Mouse (Mus musculus) adipocyte (in vitro differentiated cells): Measurements from ENCODE around the gene Cox6b1.
A peak's percentile ranks its signal among the peaks of the same experiment; 100 is the strongest.

Experiments used
- DNase-seq: peaks from one replicate; pipeline ENCODE4 v3.0.0-alpha.2; 2016; ENCODE audit warnings: low spot score

The Cox6b1 gene

DNA sequence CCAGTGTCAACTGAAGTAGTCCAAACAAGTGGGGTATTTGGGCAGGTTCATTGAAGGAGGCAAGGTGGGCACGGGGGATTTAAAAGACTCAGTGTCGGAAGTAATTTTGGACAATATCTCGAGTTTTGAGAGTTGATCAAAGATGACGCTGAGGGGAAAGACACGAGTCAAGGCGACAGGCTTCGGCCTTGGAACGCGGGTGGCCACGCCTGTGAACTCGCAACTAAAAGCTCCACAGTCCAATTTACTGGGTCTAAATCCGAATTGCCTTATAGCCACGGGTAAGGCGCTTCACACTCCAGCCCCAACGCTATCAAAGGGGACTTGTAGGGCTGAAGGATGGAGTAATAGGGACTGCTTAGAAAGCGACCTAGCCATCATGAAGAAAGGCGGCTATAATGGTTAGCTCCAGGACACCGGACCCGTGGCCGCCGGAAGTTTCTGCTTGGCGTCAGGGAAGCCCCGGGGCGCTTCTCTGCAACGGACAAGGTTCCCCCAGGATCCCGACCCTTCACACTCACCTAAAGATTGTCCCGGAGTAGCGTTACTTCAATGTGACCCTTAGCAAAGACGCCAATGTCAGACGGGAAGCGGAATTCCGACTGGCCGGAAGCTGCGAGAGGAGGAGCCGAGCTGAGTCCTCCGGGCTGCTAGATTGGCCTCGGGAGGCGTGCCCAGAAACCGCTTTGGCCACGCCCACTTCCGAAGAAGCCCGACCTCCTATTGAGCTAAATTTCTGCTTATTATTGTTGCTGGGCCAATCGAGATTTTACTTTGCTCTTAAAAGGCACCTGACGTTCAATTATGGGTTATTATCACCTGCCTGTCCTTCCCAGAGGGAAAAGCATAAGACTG is at the start of gene Cox6b1:
Cox6b1 (minus strand) TSS at position 622 of the 855 bp plus-strand sequence.
- peak; percentile 87 for DNase-seq

DNA sequence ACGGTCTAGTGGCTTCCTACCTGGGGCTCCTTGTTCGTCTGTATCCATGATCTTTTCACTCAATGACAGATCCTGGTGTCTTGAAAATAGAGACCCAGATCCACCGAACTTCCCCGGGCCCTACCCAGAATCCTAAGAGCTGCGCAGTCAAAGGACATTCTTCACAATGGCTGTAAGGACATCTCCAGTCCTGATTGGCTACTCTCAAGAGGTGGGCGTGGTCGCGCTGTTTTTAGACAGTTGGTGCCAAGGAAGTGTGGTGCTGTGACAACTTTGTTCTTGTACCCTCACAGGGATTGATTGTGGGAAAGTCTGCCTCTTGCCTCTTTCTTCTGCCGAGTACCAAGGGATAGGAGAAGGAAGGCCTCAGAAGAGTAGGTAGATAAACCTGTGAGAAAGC is 45.5 kb upstream of the Cox6b1 start, which contains the start of gene Pmis2:
Pmis2 (minus strand) TSS at position 126 of the 400 bp plus-strand sequence.
- no peak for DNase-seq

DNA sequence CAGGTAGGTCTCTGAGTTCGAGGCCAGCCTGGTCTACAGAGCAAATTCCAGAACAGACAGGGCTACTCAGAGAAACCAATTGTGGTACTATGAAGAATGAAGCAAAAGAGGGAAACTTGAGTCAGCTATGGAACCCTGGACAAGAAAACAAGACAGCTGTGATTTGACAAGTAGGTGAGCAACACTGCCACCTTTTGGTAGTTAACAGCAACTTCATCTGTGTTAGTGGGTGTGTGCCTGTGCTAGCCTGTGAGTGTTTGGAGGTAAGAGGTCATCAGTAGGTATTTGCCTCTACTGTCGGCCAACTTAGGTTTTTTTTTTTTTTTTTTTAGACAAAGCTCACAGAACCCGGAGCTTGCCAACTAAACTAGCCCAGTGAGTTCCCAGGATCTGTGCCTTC is 43.3 kb upstream of the Cox6b1 start:
- peak; percentile 17 for DNase-seq

DNA sequence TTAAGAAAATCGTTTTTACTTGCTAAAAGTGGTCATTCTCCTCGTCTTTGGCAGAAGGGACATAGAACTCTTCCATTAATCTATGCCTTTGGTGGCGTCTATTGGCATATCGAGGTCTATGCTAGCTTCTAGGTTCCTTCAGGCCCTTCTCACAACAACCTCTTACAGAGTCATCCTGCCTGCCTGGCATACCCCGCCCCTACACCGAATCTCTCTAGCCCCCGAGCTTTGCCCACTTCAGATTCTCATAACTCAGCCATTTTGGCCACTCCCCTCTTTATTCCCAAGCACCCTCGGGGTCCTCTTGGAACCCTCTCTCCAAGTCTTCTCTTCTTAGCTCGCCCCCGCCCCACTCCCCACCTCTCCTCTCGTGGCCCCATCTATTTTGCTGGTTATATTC is 39.4 kb upstream of the Cox6b1 start:
- no peak for DNase-seq

DNA sequence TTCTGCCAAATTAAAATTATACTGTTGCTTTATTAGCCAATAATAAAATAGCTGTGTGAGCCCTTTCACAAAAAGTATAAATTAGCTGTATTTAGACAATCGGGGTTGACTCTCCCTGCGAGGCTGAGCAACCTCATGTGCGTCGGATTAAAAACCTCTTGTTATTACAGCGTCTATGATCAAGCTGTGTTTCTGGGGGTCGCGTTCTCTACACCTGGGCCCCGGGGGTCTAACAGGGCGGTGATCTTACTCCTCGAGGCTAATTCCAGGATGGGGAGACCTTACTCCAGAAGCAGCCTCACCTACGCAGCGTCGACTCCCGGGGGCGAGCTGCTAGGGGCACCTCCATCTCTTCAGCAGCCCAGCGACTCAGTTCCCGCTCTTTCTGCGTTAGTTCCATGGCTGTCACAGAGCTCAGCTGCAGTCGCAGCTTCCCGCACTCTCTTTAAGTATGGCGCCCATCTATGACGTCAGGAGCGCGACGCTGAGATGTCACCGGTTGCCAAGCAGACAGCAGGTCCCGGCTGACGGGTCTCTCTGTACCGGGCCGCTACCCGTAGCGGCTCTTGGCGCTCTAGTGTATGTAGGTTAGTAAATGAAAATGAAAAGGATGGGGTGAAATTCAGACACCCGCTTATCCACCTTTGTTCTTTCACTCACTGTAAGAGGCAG is 38.7 kb upstream of the Cox6b1 start, which contains the start of gene Haus5:
Haus5 (minus strand) TSS at position 466 of the 672 bp plus-strand sequence.
- peak; percentile 86 for DNase-seq

DNA sequence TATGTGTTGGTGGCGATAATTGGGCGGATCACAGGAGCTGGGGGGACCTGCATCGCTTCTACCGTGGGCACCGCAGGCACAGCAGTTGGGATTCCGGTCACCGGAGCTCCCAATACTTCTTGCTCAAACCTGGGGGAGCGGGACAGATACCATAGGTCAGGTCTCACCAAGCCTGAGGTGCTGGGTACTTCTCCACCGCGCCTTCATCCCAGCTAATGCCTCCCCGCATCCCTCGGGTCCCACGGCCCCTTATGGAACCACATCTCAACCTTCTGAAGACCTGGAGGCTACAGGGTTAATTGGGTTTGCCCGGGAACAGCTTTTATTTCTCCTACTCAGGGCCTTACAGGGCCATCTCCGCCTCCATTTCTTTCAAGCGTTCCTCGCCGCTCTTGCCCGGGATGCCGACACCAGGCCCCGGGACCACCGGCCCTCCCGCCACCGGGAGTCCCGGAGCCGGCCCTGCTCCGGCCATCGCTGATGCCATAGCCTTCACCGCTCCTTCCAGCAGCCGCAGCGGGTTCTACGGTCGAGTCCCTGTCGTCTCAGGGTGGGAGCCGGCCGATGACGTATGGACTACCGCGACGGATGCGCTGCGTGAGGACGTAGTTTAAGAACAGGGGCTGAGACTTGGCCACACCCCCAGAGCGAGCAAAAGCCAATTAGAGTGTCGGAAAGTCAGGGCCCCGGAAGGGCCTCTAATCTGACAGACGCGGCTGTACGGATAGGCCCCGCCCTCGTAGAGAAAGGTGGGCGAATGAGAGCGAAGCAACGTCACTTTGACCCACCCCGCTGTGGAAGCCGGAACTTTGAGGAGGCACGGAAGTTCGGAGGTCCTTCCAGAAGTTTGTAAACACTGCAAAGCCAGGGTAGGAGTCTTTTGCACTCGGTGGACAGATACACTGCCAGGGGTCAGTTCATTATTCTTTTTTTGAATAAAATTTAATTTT is 23.9 kb upstream of the Cox6b1 start, which contains the start of gene Rbm42:
Rbm42 (minus strand) TSS at position 727 of the 950 bp plus-strand sequence.
- peak; percentile 98 for DNase-seq

DNA sequence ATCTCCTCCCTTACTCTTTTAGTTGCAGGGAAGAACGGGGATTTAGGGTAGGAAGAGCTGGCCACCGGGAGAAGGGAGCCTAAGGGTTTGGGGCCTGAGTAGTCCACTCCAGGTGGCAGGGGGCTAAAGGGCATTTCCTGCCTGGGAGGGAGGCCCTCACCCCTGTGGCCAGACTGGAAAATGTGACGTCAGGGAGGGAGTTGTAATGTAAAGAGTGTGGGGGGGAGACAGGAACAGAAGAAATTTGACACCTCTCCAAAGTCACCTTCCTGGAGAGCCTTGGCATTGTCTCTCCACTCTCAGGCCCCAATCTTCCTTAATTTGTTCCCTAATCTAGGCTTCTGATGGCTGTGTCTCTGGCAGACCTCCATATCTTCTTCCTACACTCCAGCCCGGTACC is 13.1 kb upstream of the Cox6b1 start:
- no peak for DNase-seq

DNA sequence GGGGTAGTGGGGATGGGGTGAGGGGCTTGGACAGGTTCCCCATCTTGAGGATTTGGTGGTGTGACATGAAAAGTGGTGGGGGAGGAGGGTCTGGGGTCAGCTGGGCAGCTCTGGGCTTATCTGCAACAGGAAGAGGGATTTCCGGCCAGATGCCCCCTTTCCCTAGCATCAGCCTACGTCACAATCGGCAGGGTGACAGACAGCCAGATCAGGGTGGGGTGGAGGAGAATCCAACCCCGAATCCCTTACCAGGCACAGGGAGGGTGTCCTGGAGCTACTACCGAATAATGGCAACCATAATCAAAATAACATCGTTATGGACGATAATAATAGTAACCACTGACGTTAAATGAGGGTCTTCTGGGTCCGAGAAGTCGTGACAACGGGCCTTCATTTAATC is 10.4 kb upstream of the Cox6b1 start:
- DNase-seq: no peak

DNA sequence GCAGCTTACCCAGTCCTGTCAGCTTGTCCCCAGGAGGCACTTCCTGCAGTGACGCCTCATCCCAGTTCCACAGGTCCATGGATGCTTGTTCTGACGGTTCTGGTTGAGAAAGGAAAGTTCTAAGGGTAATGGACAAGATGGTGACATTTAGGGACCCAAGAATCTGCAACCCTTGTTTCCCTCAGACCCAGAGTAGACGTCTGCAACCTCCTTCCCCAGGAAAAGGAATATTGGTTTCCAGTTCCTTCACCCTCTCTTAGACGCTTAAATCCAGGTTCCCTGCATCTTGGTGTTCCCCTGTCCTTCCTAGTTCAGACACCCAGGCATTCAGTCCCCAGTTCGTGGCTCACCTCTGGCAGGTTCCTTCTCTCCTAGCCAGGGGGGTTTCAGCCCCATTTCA is 9.8 kb upstream of the Cox6b1 start, which contains the start of gene Etv2:
Etv2 (minus strand) TSS at position 101 of the 400 bp plus-strand sequence.
- DNase-seq: no peak

DNA sequence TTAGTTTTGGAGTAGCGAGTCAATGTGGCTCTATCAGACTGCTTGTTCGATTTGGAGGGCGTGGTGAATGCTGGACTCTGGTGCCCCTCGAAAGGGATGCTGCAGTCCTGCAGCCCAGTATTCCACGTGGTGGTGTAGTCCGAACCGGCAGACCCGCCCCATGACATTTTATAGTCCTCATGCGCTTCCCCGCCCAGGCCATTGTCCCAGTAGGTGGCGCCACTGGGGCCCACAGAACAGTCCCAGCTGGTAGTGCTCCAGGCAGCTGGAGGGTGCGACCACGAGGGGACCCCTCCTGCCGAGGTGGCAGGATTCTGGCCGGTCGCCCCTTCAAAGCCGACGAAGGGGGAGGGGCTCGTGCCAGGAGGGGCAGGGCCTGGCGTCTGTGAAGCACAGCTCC is 8.7 kb upstream of the Cox6b1 start:
- no peak for DNase-seq

DNA sequence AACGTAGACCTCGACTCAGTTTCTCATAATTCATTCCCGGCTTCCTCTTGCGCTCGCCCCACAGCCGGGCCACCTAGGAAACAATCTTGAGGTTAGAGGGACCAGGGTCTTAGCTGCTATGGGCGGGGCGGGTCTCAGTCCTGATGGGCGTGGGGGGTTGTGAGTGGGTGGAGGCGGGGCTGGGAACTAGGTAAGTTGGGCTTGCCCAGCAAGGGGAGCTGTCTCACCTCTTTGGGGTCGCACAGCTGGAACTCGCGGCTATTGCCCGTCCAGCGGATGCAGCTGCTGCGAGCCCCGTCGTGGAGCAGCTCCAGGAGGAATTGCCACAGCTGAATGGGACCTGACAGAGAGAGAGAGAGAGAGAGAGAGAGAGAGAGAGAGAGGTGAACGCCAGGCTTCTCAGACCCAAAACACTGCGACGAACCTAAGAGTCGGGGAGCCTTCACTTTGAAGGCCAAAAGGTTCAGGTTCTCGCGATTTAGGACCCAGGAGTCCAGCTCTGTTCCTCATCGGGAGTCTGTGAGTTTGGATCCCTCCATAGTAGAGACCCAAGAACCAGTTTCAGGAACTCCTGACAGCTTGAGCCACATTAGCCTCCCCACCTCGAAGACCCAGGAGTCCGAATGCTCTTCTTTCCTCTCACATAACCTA is 7.9 kb upstream of the Cox6b1 start:
- no peak for DNase-seq

DNA sequence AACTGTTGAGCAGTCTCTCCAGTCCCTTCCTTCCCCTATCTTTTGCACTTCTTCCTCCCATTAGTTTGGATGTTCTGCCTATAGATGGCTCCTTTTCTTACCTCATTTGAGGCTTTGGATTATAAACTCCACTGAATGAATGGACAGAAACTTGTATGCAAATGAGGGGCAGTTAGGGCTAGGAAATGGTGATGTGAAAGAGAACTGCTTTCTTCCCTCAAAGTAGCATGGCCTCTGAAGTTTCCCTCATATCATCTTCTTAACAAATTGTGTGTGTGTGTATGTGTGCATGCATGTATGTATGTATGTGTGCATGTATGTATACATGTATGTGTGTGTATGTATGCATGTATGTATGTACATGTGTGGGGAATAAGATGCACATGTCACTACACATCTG is 3.1 kb upstream of the Cox6b1 start:
- DNase-seq: no peak

DNA sequence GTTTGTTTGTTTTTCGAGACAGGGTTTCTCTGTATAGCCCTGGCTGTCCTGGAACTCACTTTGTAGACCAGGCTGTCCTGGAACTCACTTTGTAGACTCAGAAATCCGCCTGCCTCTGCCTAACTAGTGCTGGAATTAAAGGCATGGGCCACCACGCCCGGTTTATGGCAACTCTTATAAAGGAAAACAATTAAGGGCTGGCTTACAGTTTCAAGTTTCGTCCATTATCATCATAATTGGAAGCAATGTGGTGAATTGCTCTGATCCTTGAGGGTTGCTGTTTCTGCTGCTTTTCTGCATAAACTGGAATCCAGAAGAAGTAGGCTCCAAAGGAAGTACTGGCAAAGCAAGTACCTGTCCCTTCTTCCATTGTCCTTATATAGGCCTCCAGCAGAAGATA is 696 bp upstream of the Cox6b1 start:
- DNase-seq: no peak

DNA sequence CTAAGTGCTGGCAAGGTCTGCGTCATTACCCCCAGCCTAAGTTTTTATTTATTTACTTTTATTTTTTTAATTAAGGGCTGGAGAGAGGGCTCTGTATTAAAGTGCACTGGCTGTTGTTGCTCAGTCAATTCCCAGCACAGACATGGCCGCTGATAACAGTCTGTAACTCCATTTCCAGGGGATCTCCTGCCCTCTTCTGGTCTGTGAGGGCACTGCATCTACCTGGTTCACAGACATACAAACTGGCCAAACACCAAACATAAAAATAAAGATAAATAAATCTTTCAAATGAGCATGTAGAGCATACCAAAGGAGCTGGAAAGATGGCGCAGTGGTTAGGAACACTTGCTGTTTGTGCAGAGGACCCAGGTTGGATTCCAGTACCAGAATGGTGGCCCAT is 6.7 kb downstream of the Cox6b1 start:
- peak; percentile 25 for DNase-seq

DNA sequence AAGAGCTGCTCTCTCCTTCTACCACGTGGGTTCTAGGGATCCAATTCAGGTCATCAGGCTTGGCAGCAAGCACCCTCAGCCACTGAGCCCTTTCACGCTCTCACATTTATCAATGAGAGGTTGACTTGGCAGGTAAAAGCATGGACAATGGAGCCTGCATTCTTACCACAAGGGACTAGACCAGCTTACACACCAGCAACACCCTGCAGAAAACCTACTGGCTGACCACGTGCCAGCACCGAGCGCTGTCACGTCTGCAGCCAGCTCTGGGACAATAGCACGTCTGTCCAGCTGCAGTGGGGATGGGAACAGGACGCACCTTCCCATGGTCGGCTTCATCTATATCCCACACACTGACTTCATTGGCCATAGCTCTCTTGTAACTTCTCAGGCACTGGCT is 7.3 kb downstream of the Cox6b1 start:
- DNase-seq: no peak

DNA sequence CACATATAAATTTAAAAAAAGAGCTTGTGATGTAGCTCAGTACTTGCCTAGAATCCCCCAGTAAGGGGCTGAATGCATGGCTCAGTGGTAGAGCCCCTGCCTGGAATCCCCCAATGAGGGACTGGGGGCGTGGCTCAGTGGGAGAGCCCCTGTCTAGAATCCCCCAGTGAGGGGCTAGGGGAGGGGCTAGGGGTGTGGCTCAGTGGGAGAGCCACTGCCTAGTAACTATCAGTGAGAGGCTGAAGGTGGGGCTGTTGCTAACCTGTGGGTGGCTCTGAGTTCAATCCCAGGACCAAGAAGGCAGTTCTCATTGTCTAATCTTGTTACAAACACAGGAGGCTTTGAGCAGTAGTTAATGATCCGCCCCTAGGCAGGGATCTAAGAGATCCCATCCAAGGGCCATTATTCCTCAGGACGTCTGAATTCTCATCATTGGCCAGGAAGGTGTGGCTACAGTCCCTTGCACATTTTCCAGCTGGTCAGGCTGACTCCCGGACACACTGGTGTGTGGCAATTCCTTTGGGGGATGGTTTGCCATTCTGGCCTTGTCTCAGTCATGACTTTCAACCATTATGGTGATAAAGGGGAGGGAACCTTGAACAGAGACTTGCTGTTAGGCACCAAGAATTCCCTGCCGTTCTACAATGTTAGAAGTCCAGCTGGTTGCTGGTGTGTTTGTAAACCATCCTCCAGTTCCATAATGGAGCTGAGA is 10.7 kb downstream of the Cox6b1 start:
- peak; percentile 60 for DNase-seq

DNA sequence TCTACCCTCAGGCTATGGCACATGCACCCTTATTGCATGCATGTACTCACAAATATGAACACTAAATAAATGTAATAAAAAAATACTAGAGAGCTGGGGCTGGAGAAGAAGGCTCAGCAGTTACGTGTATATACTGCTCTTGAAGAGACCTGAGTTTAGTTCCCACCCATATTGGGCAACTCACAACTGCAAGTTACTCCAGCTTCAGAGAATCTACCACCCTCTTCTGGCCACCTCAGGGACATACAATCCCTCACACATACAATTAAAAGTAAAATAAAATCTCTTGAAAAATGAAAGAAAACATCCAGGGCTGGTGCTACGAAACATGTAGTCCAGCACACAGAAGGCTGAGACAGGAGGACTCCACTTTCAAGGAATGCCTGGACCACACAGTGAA is 11.5 kb downstream of the Cox6b1 start:
- peak; percentile 56 for DNase-seq

DNA sequence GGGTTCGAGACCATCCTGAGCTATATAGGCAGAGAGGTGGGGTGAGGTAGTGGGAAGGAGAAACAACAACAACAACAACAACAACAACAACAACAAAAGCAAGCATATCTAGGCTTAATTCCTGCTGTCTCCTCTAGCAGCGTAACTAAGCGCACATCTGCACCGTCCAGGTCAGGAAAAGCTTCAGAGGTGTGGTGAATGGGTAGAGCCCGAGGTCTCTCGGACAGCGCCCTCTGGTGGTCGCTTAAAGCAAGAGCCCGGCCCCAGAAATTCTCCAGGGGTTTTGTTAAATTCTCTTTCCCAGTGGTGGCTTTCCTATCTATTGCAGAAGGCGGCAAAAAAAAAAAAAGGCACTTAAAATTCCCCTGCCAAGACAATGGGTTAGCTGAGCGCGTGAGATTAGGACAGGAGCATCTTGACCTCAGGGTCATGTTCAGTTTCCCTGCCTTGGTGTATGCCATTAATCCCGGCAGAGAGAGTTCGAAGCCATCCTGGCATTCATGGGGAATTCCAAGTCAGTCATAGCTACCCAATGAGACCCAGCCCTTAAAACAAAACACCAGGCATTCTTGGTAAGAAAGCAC is 12.3 kb downstream of the Cox6b1 start:
- DNase-seq: peak; percentile 36

DNA sequence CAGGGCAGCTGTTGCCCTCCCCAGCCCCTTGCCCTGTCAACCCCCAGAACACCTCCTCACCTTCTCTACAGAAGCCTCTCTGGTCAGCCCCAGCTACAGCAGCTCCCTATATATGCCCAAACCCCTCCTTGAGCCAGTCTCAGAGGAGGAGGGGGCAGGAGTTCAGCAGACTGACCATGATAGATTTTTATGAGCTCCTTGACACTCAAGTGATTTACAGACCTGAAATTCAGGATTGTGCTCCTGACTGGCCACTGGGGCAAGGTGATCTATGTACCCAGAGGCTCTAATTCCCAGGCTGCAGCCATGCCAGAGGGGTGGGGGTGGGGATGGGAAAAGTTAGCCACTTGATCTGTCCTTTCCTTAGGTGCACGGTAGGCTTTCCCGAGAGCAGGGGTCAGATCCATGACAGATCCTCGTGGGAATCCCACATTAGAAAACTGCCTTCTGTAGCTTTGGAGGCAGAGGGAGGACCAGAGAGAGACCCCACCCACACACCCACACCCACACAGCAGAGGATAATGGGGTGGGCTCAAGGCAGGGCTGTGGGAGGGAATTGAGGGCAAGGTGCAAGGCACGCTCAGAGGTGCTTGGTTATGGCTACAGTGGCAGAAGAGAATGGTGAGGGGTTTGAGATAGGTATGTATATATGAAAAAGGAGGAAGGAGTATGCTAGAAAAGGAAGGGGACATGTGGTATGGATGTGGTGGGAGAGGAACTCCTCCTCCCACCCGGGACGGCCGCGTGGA is 13.1 kb downstream of the Cox6b1 start, which contains the start of gene Upk1a:
Upk1a (minus strand) TSS at position 194 of the 749 bp plus-strand sequence.
- no peak for DNase-seq

DNA sequence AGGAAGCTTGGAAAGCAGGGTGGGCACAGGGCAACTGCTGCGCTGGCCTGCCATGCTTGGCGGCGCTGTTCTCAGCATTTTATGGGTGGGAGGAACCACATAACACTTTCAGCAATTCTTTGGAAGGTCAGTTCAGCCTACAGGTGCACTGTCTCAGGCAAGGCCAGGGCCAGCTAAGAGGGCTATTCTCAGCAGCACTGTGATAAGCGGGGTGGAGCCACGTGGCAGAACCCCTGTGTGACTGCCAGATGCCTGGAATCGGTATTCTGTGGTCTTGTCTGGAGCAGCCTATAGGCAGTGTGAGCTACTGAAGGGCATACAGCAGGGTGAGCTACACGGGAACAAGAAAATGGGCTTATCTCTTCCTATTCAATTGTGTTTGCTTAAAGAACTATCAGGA is 15.9 kb downstream of the Cox6b1 start:
- DNase-seq: no peak
